Mouse (Mus musculus) adrenal gland, postnatal 36 days (tissue): ENCODE measurements around the gene Rgs3. TPM values are rescaled to one million over a fixed set of nuclear protein-coding genes. Genes with fewer than 3 reads are reported as not detected.

Experiments
- DNase-seq, 2 experiments: peaks; one replicate each; pipeline ENCODE4 v3.0.0; 2021; ENCODE audit warnings: mixed read lengths in 1 of 2
- total RNA-seq, 2 experiments: library from RNA; stranded (reverse); gene quantifications; 2 replicates each; pipeline ENCODE4 v1.2.3; 2021

Gene Rgs3
- total RNA-seq, 2 experiments from 2014 or later = 27.3 to 40.2 TPM

DNA sequence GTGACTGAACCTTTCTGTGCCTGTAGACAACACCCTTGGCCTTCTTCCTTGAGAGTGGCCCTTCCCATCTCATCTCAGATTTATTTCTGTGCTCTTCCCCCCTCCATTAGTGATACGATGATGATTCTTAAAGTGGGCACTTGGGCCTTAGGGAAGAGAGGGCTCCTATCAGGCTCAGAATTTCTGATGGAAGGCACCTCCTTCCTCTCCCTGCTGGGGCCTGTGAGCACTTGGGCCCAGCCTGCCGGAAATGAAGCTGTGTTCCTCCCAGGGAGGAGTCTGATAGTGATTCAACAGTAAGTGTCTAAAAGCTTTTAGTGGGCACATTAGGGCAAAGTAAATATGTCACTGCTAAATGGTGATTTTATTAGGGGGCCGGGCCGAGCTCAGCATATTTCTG, 67.7 kb downstream of the Rgs3 start:
- DNase-seq = no peak

- peak; percentile 69 to 70 for DNase-seq
Measured at GRCm38 (mm10) chr4:62628547-62628946, 68.9 kb downstream of the Rgs3 start.

DNA sequence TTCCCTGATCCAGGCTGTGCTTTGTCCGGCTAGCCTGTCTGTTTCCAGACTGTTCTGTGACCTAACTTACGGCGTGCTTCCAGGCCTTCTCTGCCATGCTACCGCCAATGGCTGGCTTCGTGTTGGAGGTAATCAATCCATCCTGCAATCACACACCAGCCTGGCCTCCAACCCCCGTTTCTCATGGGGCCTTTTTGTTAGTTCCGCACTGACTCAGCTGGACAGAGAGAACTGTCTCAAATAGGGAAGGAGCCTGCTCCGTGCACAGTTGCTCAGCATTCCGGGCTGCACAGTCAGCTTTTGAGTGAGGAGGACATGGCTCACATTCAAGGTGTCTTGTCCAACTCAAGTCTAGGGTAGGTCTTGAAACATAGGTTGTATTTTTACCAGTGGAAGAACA, 69.8 kb downstream of the Rgs3 start:
- peak in 1 of 2 experiments; percentile 33 for DNase-seq

DNA sequence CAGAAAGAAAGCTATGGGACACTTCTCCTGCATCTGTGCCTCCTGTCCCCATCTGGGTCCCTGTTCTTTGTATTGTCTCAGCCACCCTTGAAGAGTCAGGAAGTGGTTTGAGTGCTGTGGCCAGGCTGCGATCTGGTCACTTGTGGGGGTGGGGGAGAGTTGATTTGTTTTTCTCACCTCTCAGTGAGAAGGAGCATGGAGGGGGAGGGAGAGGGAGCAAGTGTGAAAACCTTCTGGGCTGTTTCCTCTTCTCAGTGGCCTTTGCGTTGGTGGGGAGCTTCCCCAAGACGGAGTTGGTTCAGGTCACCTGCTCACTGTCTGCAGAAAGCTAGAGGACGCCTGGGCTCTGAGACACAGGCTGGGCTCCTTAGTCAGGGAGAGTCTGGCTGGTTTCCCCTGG, 70.3 kb downstream of the Rgs3 start:
- no peak for DNase-seq

GRCm38 (mm10) chr4:62633243-62633642, 73.6 kb downstream of the Rgs3 start:
- DNase-seq = no peak

GRCm38 (mm10) chr4:62634054-62634591, 74.5 kb downstream of the Rgs3 start:
- DNase-seq = peak; percentile 49 to 69

- DNase-seq = peak in 1 of 2 experiments; percentile 20
Measured at GRCm38 (mm10) chr4:62634840-62635239, 75.2 kb downstream of the Rgs3 start.

- DNase-seq = peak in 1 of 2 experiments; percentile 52
Measured at GRCm38 (mm10) chr4:62636047-62636446, 76.4 kb downstream of the Rgs3 start.

- DNase-seq = no peak
Measured at GRCm38 (mm10) chr4:62637856-62638604, 78.4 kb downstream of the Rgs3 start.

- no peak for DNase-seq
Measured at GRCm38 (mm10) chr4:62640496-62641229, 81.0 kb downstream of the Rgs3 start.

GRCm38 (mm10) chr4:62641230-62641589, 81.6 kb downstream of the Rgs3 start:
- no peak for DNase-seq

GRCm38 (mm10) chr4:62641656-62642055, 82.0 kb downstream of the Rgs3 start:
- no peak for DNase-seq

DNA sequence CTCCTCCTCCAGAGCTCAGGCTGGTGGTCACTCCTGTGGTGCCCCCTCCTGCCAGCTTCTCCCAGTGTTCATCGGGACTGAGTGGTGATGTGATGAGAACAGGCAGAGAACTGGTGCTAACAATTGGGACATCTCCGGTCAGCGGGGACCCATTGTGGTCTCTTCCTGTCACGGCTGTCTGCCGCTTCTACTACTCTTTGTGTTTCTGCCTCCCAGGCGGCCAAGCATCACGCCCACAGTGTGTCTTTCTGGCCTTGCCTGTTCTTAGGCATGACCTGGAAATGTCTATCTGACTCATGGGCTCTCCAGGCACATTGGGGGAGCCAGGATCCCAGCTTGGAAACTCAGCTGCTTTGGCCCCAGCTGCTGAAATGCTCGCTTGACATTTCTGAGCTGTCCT, 83.8 kb downstream of the Rgs3 start:
- DNase-seq = peak; percentile 53 to 59

GRCm38 (mm10) chr4:62644031-62644793, 84.6 kb downstream of the Rgs3 start:
- no peak for DNase-seq

- no peak for DNase-seq
Measured at GRCm38 (mm10) chr4:62646556-62647248, 87.1 kb downstream of the Rgs3 start.

DNA sequence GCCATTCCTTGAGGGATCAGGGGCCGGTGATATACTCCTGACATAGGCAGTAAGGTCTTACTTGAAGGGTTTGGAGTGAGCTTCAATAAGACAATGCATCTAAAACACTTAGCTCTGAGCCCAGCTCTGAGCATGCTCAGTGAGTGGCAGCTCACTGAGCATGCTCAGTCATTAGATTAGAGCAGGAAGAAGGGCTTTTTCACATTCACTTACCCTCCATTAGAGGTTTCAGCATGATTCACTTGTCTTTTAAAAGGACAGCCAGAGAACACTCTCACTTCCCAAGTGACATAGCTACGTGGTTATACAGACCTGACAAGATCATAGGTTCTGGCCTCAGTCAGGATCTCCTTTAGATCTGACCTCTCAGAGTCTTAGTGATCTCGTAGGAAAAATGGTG, 89.2 kb downstream of the Rgs3 start:
- DNase-seq = no peak

DNA sequence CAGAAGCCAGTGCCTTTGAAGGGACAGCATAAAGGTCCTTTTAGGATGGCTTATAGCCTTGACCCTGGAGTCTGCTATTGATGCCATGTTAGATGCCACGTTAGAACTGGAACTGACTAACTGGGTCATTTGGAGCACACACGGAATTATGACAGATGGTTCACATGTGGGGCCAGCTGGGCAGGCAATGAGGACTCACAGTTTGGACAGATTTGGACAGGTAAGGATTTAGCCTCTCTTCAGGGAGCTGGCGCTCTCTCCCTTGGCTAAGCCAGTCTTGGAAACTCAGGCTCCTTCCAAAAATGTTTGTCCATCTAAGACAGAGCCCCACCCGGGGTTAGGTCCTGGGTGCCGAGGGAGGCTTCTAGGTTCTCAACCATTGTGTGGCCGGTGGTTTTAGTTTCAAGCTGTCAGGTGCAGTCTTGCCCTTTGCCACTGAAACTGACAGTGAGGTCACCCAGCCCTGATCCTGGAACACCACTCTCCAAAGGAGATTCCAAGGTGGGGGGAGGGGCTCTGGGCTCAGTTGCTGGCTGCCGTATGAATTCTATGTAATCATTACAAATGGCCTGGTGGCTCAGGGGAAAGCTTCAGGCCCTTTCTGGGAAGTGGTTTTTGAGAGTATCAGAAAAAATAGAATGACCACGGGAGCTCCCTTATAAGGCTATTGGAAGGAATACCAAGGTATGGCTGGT, 90.0 kb downstream of the Rgs3 start:
- DNase-seq = no peak

DNA sequence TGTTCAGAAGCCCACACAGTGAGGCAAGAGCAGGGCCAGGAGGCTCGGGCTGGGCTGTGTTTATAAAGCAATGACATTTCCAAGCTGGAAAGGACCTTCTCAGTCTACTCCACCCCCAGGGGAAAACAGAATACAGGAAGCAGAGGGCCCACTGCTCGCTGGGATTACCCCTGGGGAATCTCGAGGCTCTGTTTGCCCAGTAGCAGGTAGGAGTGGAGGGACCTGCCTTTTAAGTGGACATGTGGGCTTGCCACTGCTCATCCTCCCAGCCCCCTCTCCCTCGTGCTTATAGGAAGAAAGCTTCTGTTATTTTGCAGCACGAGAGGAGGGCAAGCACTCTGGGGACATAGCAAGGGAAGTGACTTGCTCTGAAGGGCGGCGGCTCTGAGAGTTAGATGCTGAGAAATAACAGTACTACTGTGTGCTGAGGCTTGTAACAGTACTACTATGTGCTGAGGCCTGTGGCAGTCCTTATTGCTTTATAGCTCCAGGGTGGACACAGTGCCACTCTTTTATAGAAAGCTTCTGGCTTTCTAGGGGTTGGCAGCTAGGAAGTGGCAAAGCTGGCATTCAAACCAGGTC, 91.6 kb downstream of the Rgs3 start:
- DNase-seq = no peak

GRCm38 (mm10) chr4:62652215-62652614, 92.6 kb downstream of the Rgs3 start:
- DNase-seq = no peak

GRCm38 (mm10) chr4:62652921-62653757, 93.5 kb downstream of the Rgs3 start:
- DNase-seq = no peak
